Mouse (Mus musculus): ENCODE results near the gene Xirp1. TPM values are rescaled to one million over a fixed set of nuclear protein-coding genes. Genes with fewer than 3 reads are reported as not detected.

The Xirp1 gene
- polyA plus RNA-seq, 1 experiment from 2014 or later, result 47.2 TPM

DNA sequence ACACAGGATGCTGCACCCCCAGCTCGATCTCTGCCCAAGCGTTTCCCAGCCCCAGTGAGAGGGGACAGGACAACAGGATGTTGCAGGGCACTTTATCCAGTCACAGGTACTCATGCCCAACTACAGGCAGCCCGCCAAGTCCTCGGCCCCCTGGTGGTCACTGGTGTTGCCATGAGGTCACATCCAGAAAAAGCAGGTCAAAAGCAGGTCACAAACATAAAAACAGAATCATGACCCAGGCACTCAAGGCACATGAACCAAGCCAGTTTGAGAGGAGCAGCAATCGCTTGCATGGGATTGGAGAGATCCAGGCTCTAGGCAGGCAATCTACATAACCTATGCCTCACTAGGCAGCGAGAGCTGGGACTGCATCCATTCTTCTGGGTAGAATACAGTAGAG lies 53.2 kb downstream of the Xirp1 start:
- Histone ChIP-seq H3K9ac (peak overlapping the region; percentile 57; the same call in 1 of the 2 replicates), H3K27ac (replicated peaks) (peak overlapping the region; percentile 56)

DNA sequence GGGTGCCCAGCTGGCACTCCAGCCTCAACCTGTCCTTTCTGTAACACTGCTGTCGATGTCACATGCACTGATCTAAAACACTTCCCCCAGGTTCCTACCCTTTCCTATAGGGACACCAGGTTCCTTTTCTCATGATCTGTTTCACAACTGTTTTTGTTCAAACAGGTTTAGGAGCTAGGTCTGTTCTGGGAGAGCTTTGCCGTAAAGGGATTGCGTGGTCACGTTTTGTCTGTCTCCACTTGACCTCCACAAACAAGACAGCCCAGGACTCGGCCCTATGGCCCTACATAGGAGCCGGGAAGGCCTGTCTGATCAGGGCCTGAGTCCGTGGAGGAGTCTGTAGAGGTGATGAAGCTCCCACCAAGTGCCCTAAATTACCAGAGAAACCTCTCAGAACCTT lies 53.6 kb downstream of the Xirp1 start:
- no peak overlapping the region for H3K9ac ChIP-seq
- H3K27me3 ChIP-seq (replicated peaks), result no peaks in the 10 kb centered on the region
- 82% methylated on average over 7 of the region's 7 CpGs for WGBS
- ATAC-seq (ENCODE audit: extremely low read depth, insufficient number of reproducible peaks, low FRiP score, low TSS enrichment), result no peak
- no peaks in the 10 kb centered on the region for H3K9me3 ChIP-seq
- peak overlapping the region; percentile 56; the same call in 1 of the 2 replicates for H3K27ac ChIP-seq (replicated peaks)
- H3K4me1 ChIP-seq, result peaks cover 30% of the 10 kb centered on the region
- peaks cover 38% of the 10 kb centered on the region for H3K36me3 ChIP-seq
- no peak overlapping the region for H3K4me3 ChIP-seq
- no peak overlapping the region for H3K4me2 ChIP-seq

More for the DNA sequence above, 53.2 kb downstream of the Xirp1 start:
- Histone ChIP-seq H3K36me3 (peaks cover 43% of the 10 kb centered on the region), H3K4me3 (no peak overlapping the region), H3K4me1 (peaks cover 28% of the 10 kb centered on the region), H3K9me3 (no peaks in the 10 kb centered on the region), H3K27me3 (replicated peaks) (no peaks in the 10 kb centered on the region), H3K4me2 (no peak overlapping the region)
- no peak for ATAC-seq (ENCODE audit: extremely low read depth, insufficient number of reproducible peaks, low FRiP score, low TSS enrichment)
- WGBS, result 35% methylated on average over 6 of the region's 6 CpGs

DNA sequence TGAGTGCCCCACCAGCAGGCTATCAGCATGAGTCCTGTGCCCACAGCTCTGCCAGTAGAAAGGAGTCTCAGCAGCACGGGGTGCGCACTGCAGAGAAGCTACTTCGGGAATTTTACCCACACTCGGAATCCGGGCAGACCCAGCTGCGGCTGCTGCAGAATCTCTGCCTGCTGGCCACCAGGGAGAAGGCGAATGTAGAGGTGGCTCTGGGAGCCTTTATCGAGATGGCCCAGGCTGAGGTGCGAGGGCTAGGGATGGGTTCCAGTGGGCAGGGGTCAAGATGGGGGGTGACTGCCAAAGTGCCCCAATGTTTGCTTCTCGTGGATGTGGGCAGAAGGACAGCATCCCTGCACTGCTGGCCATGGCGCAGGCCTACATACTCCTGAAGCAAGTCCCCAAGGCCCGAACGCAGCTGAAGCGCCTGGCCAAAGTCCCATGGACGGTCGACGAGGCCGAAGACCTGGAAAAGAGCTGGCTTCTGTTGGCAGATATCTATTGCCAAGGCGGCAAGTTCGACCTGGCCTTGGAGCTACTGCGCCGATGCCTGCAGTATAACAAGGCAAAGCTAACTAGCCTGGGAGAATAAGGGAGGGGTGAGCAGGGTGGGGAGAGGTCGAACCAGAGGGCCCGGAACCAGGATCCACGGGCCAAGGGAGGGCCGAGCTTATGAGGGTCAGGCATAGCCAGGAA lies 57.0 kb downstream of the Xirp1 start:
- Histone ChIP-seq H3K4me3 (no peak overlapping the region), H3K9me3 (no peaks in the 10 kb centered on the region), H3K27me3 (replicated peaks) (no peaks in the 10 kb centered on the region), H3K4me2 (no peak overlapping the region), H3K4me1 (peaks cover 52% of the 10 kb centered on the region), H3K9ac (no peak overlapping the region), H3K27ac (replicated peaks) (no peak overlapping the region), H3K36me3 (peaks cover 4% of the 10 kb centered on the region)
- ATAC-seq (ENCODE audit: extremely low read depth, insufficient number of reproducible peaks, low FRiP score, low TSS enrichment), result no peak
- 85% methylated on average over 26 of the region's 26 CpGs for WGBS

DNA sequence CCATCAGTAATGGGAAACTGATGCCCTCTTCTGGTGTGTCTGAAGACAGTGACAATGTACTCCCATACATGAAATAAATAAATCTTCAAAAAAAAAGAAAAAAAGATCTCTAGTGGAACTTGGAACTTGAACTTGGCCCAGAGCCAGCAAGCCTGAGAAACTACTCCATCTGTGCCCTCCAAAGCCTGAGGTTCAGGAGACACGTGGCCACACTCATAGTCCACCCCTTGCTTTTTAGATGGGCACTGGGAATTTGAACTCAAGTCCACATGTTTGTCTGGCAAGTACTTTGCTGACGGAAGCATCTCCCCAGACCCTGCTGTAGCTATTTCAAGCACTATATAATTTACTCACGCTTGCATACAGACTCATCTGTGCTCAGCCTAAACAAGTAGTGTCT lies 58.2 kb downstream of the Xirp1 start:
- no peak overlapping the region for H3K4me2 ChIP-seq

DNA sequence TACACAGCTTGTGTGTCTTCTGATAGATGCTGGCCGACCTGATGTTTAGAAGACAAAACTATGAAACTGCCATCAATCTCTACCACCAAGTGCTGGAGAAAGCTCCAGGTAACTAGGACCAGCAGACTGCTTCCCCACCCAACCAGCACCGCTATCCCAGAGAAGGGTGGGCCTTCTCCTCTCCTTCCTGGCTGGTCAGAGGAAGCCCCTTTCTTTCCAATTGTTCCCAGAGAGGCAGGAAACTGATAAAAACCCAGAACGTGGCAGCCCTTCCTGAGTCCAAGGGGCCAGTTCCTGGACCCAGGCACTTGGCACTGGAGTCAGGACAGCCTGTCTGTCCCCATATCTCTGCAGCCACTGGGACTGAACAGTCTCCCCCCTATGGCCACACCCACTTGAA lies 59.2 kb downstream of the Xirp1 start:
- no peaks in the 10 kb centered on the region for H3K27me3 ChIP-seq (replicated peaks)
- peak overlapping the region; percentile 40; the same call in 1 of the 2 replicates for H3K9ac ChIP-seq
- H3K36me3 ChIP-seq, result no peaks in the 10 kb centered on the region
- no peaks in the 10 kb centered on the region for H3K9me3 ChIP-seq
- ATAC-seq (ENCODE audit: extremely low read depth, insufficient number of reproducible peaks, low FRiP score, low TSS enrichment), result no peak
- 39% methylated on average over 3 of the region's 3 CpGs for WGBS
- peaks cover 31% of the 10 kb centered on the region for H3K4me1 ChIP-seq
- peak overlapping the region; percentile 69 for H3K4me2 ChIP-seq
- H3K27ac ChIP-seq (replicated peaks), result peak overlapping the region; percentile 79
- H3K4me3 ChIP-seq, result peak overlapping the region; percentile 17

More for the DNA sequence above, 58.2 kb downstream of the Xirp1 start:
- no peak for ATAC-seq (ENCODE audit: extremely low read depth, insufficient number of reproducible peaks, low FRiP score, low TSS enrichment)
- Histone ChIP-seq H3K36me3 (no peaks in the 10 kb centered on the region), H3K9me3 (no peaks in the 10 kb centered on the region), H3K27ac (replicated peaks) (no peak overlapping the region), H3K9ac (no peak overlapping the region), H3K4me3 (no peak overlapping the region), H3K4me1 (peaks cover 40% of the 10 kb centered on the region), H3K27me3 (replicated peaks) (no peaks in the 10 kb centered on the region)
- 72% methylated on average over 3 of the region's 3 CpGs for WGBS

Other genes starting within 250 kb of the Xirp1 start
- not detected in 2 replicates for gene Scn11a, start 198.1 kb downstream of the Xirp1 start, polyA plus RNA-seq (2015; fragmentation: Nextera tagmentation; extraction: Ambion mirVana)
- gene Wdr48, start 128.7 kb downstream of the Xirp1 start, polyA plus RNA-seq (2015; fragmentation: Nextera tagmentation; extraction: Ambion mirVana), result 35.6 and 36.9 TPM in 2 replicates
- gene Gorasp1, start 86.0 kb downstream of the Xirp1 start, polyA plus RNA-seq (2015; fragmentation: Nextera tagmentation; extraction: Ambion mirVana), result 21.4 and 23.8 TPM in 2 replicates
- gene Ttc21a, start 86.0 kb downstream of the Xirp1 start, polyA plus RNA-seq (2015; fragmentation: Nextera tagmentation; extraction: Ambion mirVana), result 0.17 and 0.27 TPM in 2 replicates
- 5.7 and 6.8 TPM in 2 replicates for gene Csrnp1, start 38.9 kb downstream of the Xirp1 start, polyA plus RNA-seq (2015; fragmentation: Nextera tagmentation; extraction: Ambion mirVana)
- gene Cx3cr1, start 46.3 kb upstream of the Xirp1 start, polyA plus RNA-seq (2015; fragmentation: Nextera tagmentation; extraction: Ambion mirVana), result 7.2 and 9.3 TPM in 2 replicates
- gene Ccr8, start 68.5 kb upstream of the Xirp1 start, polyA plus RNA-seq (2015; fragmentation: Nextera tagmentation; extraction: Ambion mirVana), result 0.13 TPM in 1 of 2 replicates, not detected in the other
- 18.7 and 26.2 TPM in 2 replicates for gene Slc25a38, start 86.8 kb upstream of the Xirp1 start, polyA plus RNA-seq (2015; fragmentation: Nextera tagmentation; extraction: Ambion mirVana)
- gene Rpsa, start 104.1 kb upstream of the Xirp1 start, polyA plus RNA-seq (2015; fragmentation: Nextera tagmentation; extraction: Ambion mirVana), result 944 and 956 TPM in 2 replicates
- not detected in 2 replicates for gene Mobp, start 126.1 kb upstream of the Xirp1 start, polyA plus RNA-seq (2015; fragmentation: Nextera tagmentation; extraction: Ambion mirVana)

Measured in heart, embryonic 13.5 days (tissue).